Mouse (Mus musculus) gastrocnemius, postnatal 25 days (tissue): ENCODE measurements around the gene Syp. TPM values are rescaled to one million over a fixed set of nuclear protein-coding genes. Genes with fewer than 3 reads are reported as not detected.

ENCODE experiments used
- total RNA-seq, 2 experiments: library from RNA; stranded (reverse); gene quantifications; 1 replicate in 1 of 2; 2 replicates in 1 of 2; pipeline ENCODE4 v1.2.3; 2021

Syp gene
- total RNA-seq, 2 experiments from 2014 or later: 1.0 to 1.6 TPM

Other genes with a start within 250 kb of the Syp start
- under 1 TPM in 1 of 2 experiments, not detected in 1; 0.08 TPM for gene Foxp3, start 64.8 kb upstream of the Syp start, total RNA-seq
- gene Ppp1r3f, start 64.2 kb upstream of the Syp start, total RNA-seq: 1 to 10 TPM; 2.0 to 3.1 TPM
- 10 to 100 TPM; 10.7 to 11.9 TPM for gene Ccdc22, start 33.0 kb upstream of the Syp start, total RNA-seq
- gene Cacna1f, start 31.4 kb upstream of the Syp start, total RNA-seq: not detected
- gene Prickle3, start 18.8 kb downstream of the Syp start, total RNA-seq: 10 to 100 TPM; 15.4 to 16.4 TPM
- 10 to 100 TPM; 25.4 to 27.2 TPM for gene Plp2, start 32.9 kb downstream of the Syp start, total RNA-seq
- gene Magix, start 42.8 kb downstream of the Syp start, total RNA-seq: 10 to 100 TPM; 16.5 to 21.5 TPM
- gene Gpkow, start 58.7 kb downstream of the Syp start, total RNA-seq: 10 to 100 TPM; 11.3 to 14.6 TPM
- gene Wdr45, start 75.9 kb downstream of the Syp start, total RNA-seq: 10 to 100 TPM; 21.8 to 27.6 TPM
- gene Gm45208, start 83.8 kb downstream of the Syp start, total RNA-seq: not detected
- 1 to 10 TPM; 4.7 to 7.3 TPM for gene Praf2, start 90.0 kb downstream of the Syp start, total RNA-seq
- gene Ccdc120, start 112.4 kb downstream of the Syp start, total RNA-seq: under 1 TPM; 0.16 to 0.56 TPM
- gene Tfe3, start 124.1 kb downstream of the Syp start, total RNA-seq: 1 to 10 TPM; 6.1 to 8.2 TPM
- 10 to 100 TPM; 17.5 to 21.2 TPM for gene Gripap1, start 151.3 kb downstream of the Syp start, total RNA-seq
- under 1 TPM; 0.18 to 0.43 TPM for gene Kcnd1, start 183.8 kb downstream of the Syp start, total RNA-seq
- 10 to 100 TPM; 14.8 to 18.2 TPM for gene Otud5, start 202.9 kb downstream of the Syp start, total RNA-seq
- gene Pim2, start 239.8 kb downstream of the Syp start, total RNA-seq: 1 to 10 TPM; 1.5 TPM
- gene Slc35a2, start 245.6 kb downstream of the Syp start, total RNA-seq: 1 to 10 TPM; 7.6 to 8.1 TPM